Comparison of ENCODE assay signal across 8 mouse cellular contexts in genomic region chr4:122996618-122997381, GRCm38 (mm10). TPM values are rescaled to one million over a fixed set of nuclear protein-coding genes. Genes with fewer than 3 reads are reported as not detected.
DNase-seq lines count a peak whose midpoint lies in the region; ATAC-seq and TF ChIP-seq lines count a peak whose summit lies in the region.

No protein-coding gene starts in this region.

- 1% methylated on average over 47 of the region's 47 CpGs for WGBS in heart, embryonic 14.5 days
- WGBS in limb, embryonic 12.5 days = under 1% methylated on average over 47 of the region's 47 CpGs
- WGBS in midbrain, embryonic 10.5 days = under 1% methylated on average over 47 of the region's 47 CpGs
- WGBS in stomach, postnatal 0 days = under 1% methylated on average over 47 of the region's 47 CpGs

- peaks cover 0 to 5% of the 10 kb centered on the region in 2 experiments; a peak in 1 of 4 replicates for H3K4me1 ChIP-seq in heart, embryonic 14.5 days (ENCODE audit: control insufficient read depth in 2 of 2, insufficient read depth in 2 of 2, low read length in 2 of 2)
- H3K4me1 ChIP-seq in limb, embryonic 12.5 days (replicated peaks) = peaks cover 44% of the 10 kb centered on the region
- H3K4me1 ChIP-seq in midbrain, embryonic 10.5 days = peaks cover 54% of the 10 kb centered on the region
- H3K4me1 ChIP-seq in stomach, postnatal 0 days (replicated peaks; ENCODE audit: control insufficient read depth, insufficient read depth) = no peaks in the 10 kb centered on the region

- peak; percentile 34 to 64 for DNase-seq in left cerebral cortex, postnatal 14 days (ENCODE audit: low spot score in 2 of 2)
- DNase-seq in left cerebral cortex, adult 18-20 months (ENCODE audit: low spot score in 2 of 2) = no peak
- DNase-seq in midbrain, embryonic 10.5 days (ENCODE audit: low spot score) = peak; percentile 79
- DNase-seq in stomach, postnatal 0 days (ENCODE audit: low spot score) = peak; percentile 59
- DNase-seq in layer of hippocampus, postnatal 36 days = no peak

- no peak for TF ChIP-seq EP300 in stomach, postnatal 0 days (optimal IDR thresholded peaks at IDR 0.05)

- H3K27ac ChIP-seq in heart, embryonic 14.5 days (replicated peaks in 1 of 2; ENCODE audit: control insufficient read depth in 1 of 2, insufficient read depth in 1 of 2, low read depth in 2 of 2, low read length in 2 of 2) = no peak overlapping the region
- H3K27ac ChIP-seq in limb, embryonic 12.5 days = peak overlapping the region; percentile 87
- H3K27ac ChIP-seq in midbrain, embryonic 10.5 days (replicated peaks) = peak overlapping the region; percentile 99
- H3K27ac ChIP-seq in stomach, postnatal 0 days (replicated peaks) = peak overlapping the region; percentile 85

- H3K36me3 ChIP-seq in heart, embryonic 14.5 days (ENCODE audit: control insufficient read depth, insufficient read depth, low read length) = no peaks in the 10 kb centered on the region
- peaks cover 16% of the 10 kb centered on the region for H3K36me3 ChIP-seq in limb, embryonic 12.5 days
- H3K36me3 ChIP-seq in midbrain, embryonic 10.5 days = peaks cover 21% of the 10 kb centered on the region
- H3K36me3 ChIP-seq in stomach, postnatal 0 days (ENCODE audit: control insufficient read depth, insufficient read depth, low read length) = no peaks in the 10 kb centered on the region

- TF ChIP-seq CTCF in stomach, postnatal 0 days (IDR thresholded peaks at IDR 0.05; ENCODE audit: low read depth) = peak; percentile 48

- intact Hi-C loops in left cerebral cortex, postnatal 14 days (cut with DNase I) = loop anchor here (5.0 to 10.0 kb wide), 2 partner anchors 56 to 258 kb away; no protein-coding TSS in a partner anchor

- ATAC-seq in common myeloid progenitor, adult 5-6 weeks (replicated peaks; ENCODE audit: low read depth, poor library complexity, severe bottlenecking) = peak; percentile 80
- no peak for ATAC-seq in heart, embryonic 14.5 days (ENCODE audit: insufficient number of reproducible peaks, insufficient read depth, low FRiP score, low read depth)
- peak; percentile 9; the same call in 1 of the 2 replicates for ATAC-seq in limb, embryonic 12.5 days (ENCODE audit: insufficient number of reproducible peaks, insufficient read depth, low FRiP score, low TSS enrichment, low read depth)
- peak; percentile 40; the same call in 1 of the 2 replicates for ATAC-seq in stomach, postnatal 0 days (ENCODE audit: low FRiP score, low TSS enrichment)

- H3K4me3 ChIP-seq in heart, embryonic 14.5 days (ENCODE audit: control insufficient read depth in 1 of 2, insufficient read depth in 1 of 2, low read depth in 1 of 2, low read length in 2 of 2) = peak overlapping the region; percentile 59 to 62
- peak overlapping the region; percentile 81 for H3K4me3 ChIP-seq in limb, embryonic 12.5 days (replicated peaks)
- peak overlapping the region; percentile 99 for H3K4me3 ChIP-seq in midbrain, embryonic 10.5 days
- peak overlapping the region; percentile 80 for H3K4me3 ChIP-seq in stomach, postnatal 0 days (ENCODE audit: low read depth, low read length)

- H3K27me3 ChIP-seq in heart, embryonic 14.5 days (ENCODE audit: control insufficient read depth, insufficient read depth, low read length) = peaks cover 55% of the 10 kb centered on the region
- peaks cover 10% of the 10 kb centered on the region for H3K27me3 ChIP-seq in limb, embryonic 12.5 days
- 0 out of 2 replicates have a peak, but pooled peaks cover 6% of the 10 kb centered on the region for H3K27me3 ChIP-seq in midbrain, embryonic 10.5 days (ENCODE audit: low read depth, poor library complexity, severe bottlenecking)
- no peaks in the 10 kb centered on the region for H3K27me3 ChIP-seq in stomach, postnatal 0 days (ENCODE audit: control insufficient read depth, insufficient read depth, low read length)

- H3K4me2 ChIP-seq in heart, embryonic 14.5 days (ENCODE audit: low read length) = peak overlapping the region; percentile 96
- H3K4me2 ChIP-seq in limb, embryonic 12.5 days = peak overlapping the region; percentile 89
- H3K4me2 ChIP-seq in stomach, postnatal 0 days (replicated peaks; ENCODE audit: low read depth) = peak overlapping the region; percentile 98

- H3K9me3 ChIP-seq in heart, embryonic 14.5 days (ENCODE audit: control insufficient read depth, low read length) = no peaks in the 10 kb centered on the region
- no peaks in the 10 kb centered on the region for H3K9me3 ChIP-seq in limb, embryonic 12.5 days
- H3K9me3 ChIP-seq in midbrain, embryonic 10.5 days (replicated peaks) = no peaks in the 10 kb centered on the region
- H3K9me3 ChIP-seq in stomach, postnatal 0 days (ENCODE audit: control insufficient read depth, low read length) = no peaks in the 10 kb centered on the region

- peak overlapping the region; percentile 56 for H3K9ac ChIP-seq in heart, embryonic 14.5 days (ENCODE audit: low read length)
- peak overlapping the region; percentile 84 for H3K9ac ChIP-seq in limb, embryonic 12.5 days (replicated peaks)
- H3K9ac ChIP-seq in stomach, postnatal 0 days (ENCODE audit: low read length) = peak overlapping the region; percentile 78

RNA-seq across cellular contexts. Expression of gene Mycl, which starts 1.3 kb away (rescaled TPM):
- 10 to 100 TPM; 20.6 to 23.4 TPM for total RNA-seq in left cerebral cortex, postnatal 14 days (2021)
- 1 to 10 TPM; 7.3 to 9.9 TPM for total RNA-seq in left cerebral cortex, adult 18-20 months (2021)
- total RNA-seq in common myeloid progenitor, adult 5-6 weeks (2017) = 1.5 and 3.7 TPM in 2 replicates
- polyA plus RNA-seq in heart, embryonic 14.5 days (2014; fragmentation: Nextera tagmentation; extraction: Ambion mirVana) = 0.35 and 0.63 TPM in 2 replicates
- polyA plus RNA-seq in limb, embryonic 12.5 days (2016; fragmentation: Nextera tagmentation; extraction: Ambion mirVana) = 42.8 and 46.3 TPM in 2 replicates
- polyA plus RNA-seq in midbrain, embryonic 10.5 days (2016; fragmentation: Nextera tagmentation; extraction: Ambion mirVana) = 82.4 and 92.7 TPM in 2 replicates
- 14.2 and 17.4 TPM in 2 replicates for polyA plus RNA-seq in stomach, postnatal 0 days (2015; fragmentation: Nextera tagmentation; extraction: Ambion mirVana)
- total RNA-seq in layer of hippocampus, postnatal 36 days (2021) = 10 to 100 TPM; 32.9 to 35.0 TPM

RNA-seq across cellular contexts. Expression of gene Trit1, which starts 19.6 kb away (rescaled TPM):
- 10 to 100 TPM; 22.8 to 22.9 TPM for total RNA-seq in left cerebral cortex, postnatal 14 days (2021)
- total RNA-seq in left cerebral cortex, adult 18-20 months (2021) = 10 to 100 TPM; 18.0 to 18.2 TPM
- total RNA-seq in common myeloid progenitor, adult 5-6 weeks (2017) = 26.4 and 39.4 TPM in 2 replicates
- polyA plus RNA-seq in heart, embryonic 14.5 days (2014; fragmentation: Nextera tagmentation; extraction: Ambion mirVana) = 11.1 and 12.1 TPM in 2 replicates
- 18.3 and 20.6 TPM in 2 replicates for polyA plus RNA-seq in limb, embryonic 12.5 days (2016; fragmentation: Nextera tagmentation; extraction: Ambion mirVana)
- 27.6 and 28.2 TPM in 2 replicates for polyA plus RNA-seq in midbrain, embryonic 10.5 days (2016; fragmentation: Nextera tagmentation; extraction: Ambion mirVana)
- 11.6 and 12.0 TPM in 2 replicates for polyA plus RNA-seq in stomach, postnatal 0 days (2015; fragmentation: Nextera tagmentation; extraction: Ambion mirVana)
- total RNA-seq in layer of hippocampus, postnatal 36 days (2021) = 10 to 100 TPM; 23.5 to 26.0 TPM

RNA-seq across cellular contexts. Expression of gene Mfsd2a, which starts 35.8 kb away (rescaled TPM):
- total RNA-seq in left cerebral cortex, postnatal 14 days (2021) = 10 to 100 TPM; 57.2 to 63.3 TPM
- total RNA-seq in left cerebral cortex, adult 18-20 months (2021) = 10 to 100 TPM; 19.2 to 21.4 TPM
- total RNA-seq in common myeloid progenitor, adult 5-6 weeks (2017) = not detected in 2 replicates
- polyA plus RNA-seq in heart, embryonic 14.5 days (2014; fragmentation: Nextera tagmentation; extraction: Ambion mirVana) = 0.38 and 0.42 TPM in 2 replicates
- 7.8 and 8.6 TPM in 2 replicates for polyA plus RNA-seq in limb, embryonic 12.5 days (2016; fragmentation: Nextera tagmentation; extraction: Ambion mirVana)
- 22.6 and 27.2 TPM in 2 replicates for polyA plus RNA-seq in midbrain, embryonic 10.5 days (2016; fragmentation: Nextera tagmentation; extraction: Ambion mirVana)
- 6.8 and 7.1 TPM in 2 replicates for polyA plus RNA-seq in stomach, postnatal 0 days (2015; fragmentation: Nextera tagmentation; extraction: Ambion mirVana)
- 10 to 100 TPM; 34.0 to 52.7 TPM for total RNA-seq in layer of hippocampus, postnatal 36 days (2021)

Comparison
In these comparisons a context has a peak if more than half of its experiments do, and no peak if none do; other contexts are left out.
1. DNase-seq: peak in left cerebral cortex, postnatal 14 days (2 of 2), midbrain, embryonic 10.5 days (single experiment) and stomach, postnatal 0 days (single experiment); none in left cerebral cortex, adult 18-20 months (0 of 2) and layer of hippocampus, postnatal 36 days (0 of 2).
2. H3K27ac ChIP-seq: peak in limb, embryonic 12.5 days (single experiment), midbrain, embryonic 10.5 days (single experiment) and stomach, postnatal 0 days (single experiment); none in heart, embryonic 14.5 days (0 of 2).
3. RNA of gene Mfsd2a, which starts 35.8 kb away (total RNA-seq): 57.2 to 63.3 TPM in left cerebral cortex, postnatal 14 days, 34.0 to 52.7 TPM in layer of hippocampus, postnatal 36 days and 19.2 to 21.4 TPM in left cerebral cortex, adult 18-20 months; not detected in common myeloid progenitor, adult 5-6 weeks; every median in the first group is over 10 times any median in the second.
4. Peak in every context shown above with its lines, with median percentiles within 50 percentile points of each other: H3K4me2 ChIP-seq, H3K4me3 ChIP-seq and H3K9ac ChIP-seq.